Mouse (Mus musculus) CH12.LX (cell line): ENCODE measurements at regions not wholly inside any gene's neighbourhood (a gene's known extent, or its start where the extent isn't known, plus 50 kb on each side); places are given as distances from the start of the nearest gene placed in this dataset.

Experiments used
- DNase-seq: peaks from one replicate; pipeline ENCODE4 v3.0.0-alpha.2; 2013; ENCODE audit errors: extremely low read depth
- H3K27ac ChIP-seq: 2 replicates; pipeline ENCODE4 v1.5.1; 2012; ENCODE audit warnings: low read depth, mild to moderate bottlenecking, control low read depth, moderate library complexity; ENCODE audit not compliant: insufficient read depth
- H3K27me3 ChIP-seq: replicated peaks from 2 replicates; pipeline ENCODE3; 2012; ENCODE audit warnings: inconsistent platforms
- H3K36me3 ChIP-seq, 2 experiments: replicated peaks in 1 of 2; 2 replicates each; pipeline versions ENCODE3 to v1.6.1; 2012; ENCODE audit warnings: inconsistent platforms in 1 of 2, low read length in 1 of 2, mild to moderate bottlenecking in 1 of 2, mixed read lengths in 1 of 2, moderate library complexity in 1 of 2; ENCODE audit not compliant: control insufficient read depth in 1 of 2, insufficient read depth in 1 of 2
- H3K4me1 ChIP-seq, 2 experiments: 2 replicates each; pipeline ENCODE4 v1.6.1; 2012; ENCODE audit warnings: inconsistent platforms in 1 of 2, moderate library complexity in 1 of 2; ENCODE audit not compliant: insufficient read depth in 2 of 2, control insufficient read depth in 1 of 2
- H3K4me2 ChIP-seq: 2 replicates; pipeline ENCODE4 v1.6.1; 2012; ENCODE audit warnings: low read depth, mild to moderate bottlenecking, control low read depth; ENCODE audit not compliant: poor library complexity, insufficient read depth, severe bottlenecking
- H3K4me3 ChIP-seq, 3 experiments: fragments of 150-350 bp in 1 of 3; sonication (generic) in 1 of 3; replicated peaks in 1 of 3; 2 replicates each; pipeline versions ENCODE3 to v1.5.1; 2011 to 2012; ENCODE audit warnings: low read depth in 2 of 3, low read length in 2 of 3, mild to moderate bottlenecking in 2 of 3, moderate library complexity in 2 of 3, control low read depth in 1 of 3, improper control_type of control experiment in 1 of 3, inconsistent platforms in 1 of 3, mixed read lengths in 1 of 3; ENCODE audit not compliant: poor library complexity in 1 of 3
- H3K79me2 ChIP-seq: replicated peaks from 2 replicates; pipeline ENCODE4 v1.6.1; 2012; ENCODE audit warnings: mild to moderate bottlenecking, moderate library complexity; ENCODE audit not compliant: control insufficient read depth, poor library complexity, insufficient read depth, severe bottlenecking; ENCODE audit errors: extremely low read depth
- H3K9ac ChIP-seq: 2 replicates; pipeline ENCODE4 v1.6.1; 2012; ENCODE audit warnings: low read depth, mild to moderate bottlenecking, control low read depth, moderate library complexity; ENCODE audit not compliant: insufficient read depth
- H3K9me3 ChIP-seq: replicated peaks from 2 replicates; pipeline ENCODE3; 2012; ENCODE audit warnings: low read length, inconsistent platforms, mixed read lengths
- CHD1 ChIP-seq: IDR thresholded peaks from 2 replicates; pipeline ENCODE4 v1.6.1; 2012; ENCODE audit warnings: low read depth, low read length, improper control_type of control experiment, inconsistent platforms
- CHD2 ChIP-seq: IDR thresholded peaks from 2 replicates; pipeline ENCODE4 v1.6.1; 2011; ENCODE audit warnings: low read length, improper control_type of control experiment
- CTCF ChIP-seq, 2 experiments: IDR thresholded peaks in 1 of 2; conservative IDR thresholded peaks in 1 of 2; 2 replicates each; pipeline ENCODE4 v1.5.1; 2011 to 2012; ENCODE audit warnings: low read depth in 2 of 2, low read length in 2 of 2, improper control_type of control experiment in 1 of 2, inconsistent platforms in 1 of 2, mild to moderate bottlenecking in 1 of 2, moderate library complexity in 1 of 2
- E2F4 ChIP-seq: IDR thresholded peaks from 2 replicates; pipeline ENCODE4 v1.6.1; 2011; ENCODE audit warnings: low read depth, low read length, improper control_type of control experiment; ENCODE audit not compliant: insufficient replicate concordance
- ELF1 ChIP-seq: IDR thresholded peaks from 2 replicates; pipeline ENCODE4 v1.6.1; 2014; ENCODE audit warnings: low read depth, mild to moderate bottlenecking, inconsistent platforms, low read length, improper control_type of control experiment
- EP300 ChIP-seq: IDR thresholded peaks from 2 replicates; pipeline ENCODE4 v1.6.1; 2011; ENCODE audit warnings: low read length, improper control_type of control experiment
- ETS1 ChIP-seq: conservative IDR thresholded peaks from 2 replicates; pipeline ENCODE4 v1.6.1; 2012; ENCODE audit warnings: low read depth, mild to moderate bottlenecking, inconsistent platforms, low read length, improper control_type of control experiment, moderate library complexity
- JUND ChIP-seq: conservative IDR thresholded peaks from 2 replicates; pipeline ENCODE4 v1.6.1; 2011; ENCODE audit warnings: low read depth, low read length, improper control_type of control experiment
- MAFK ChIP-seq: IDR thresholded peaks from 2 replicates; pipeline ENCODE4 v1.6.1; 2011; ENCODE audit warnings: low read length, improper control_type of control experiment; ENCODE audit not compliant: insufficient replicate concordance
- MAX ChIP-seq: IDR thresholded peaks from 2 replicates; pipeline ENCODE4 v1.6.1; 2011; ENCODE audit warnings: low read length, improper control_type of control experiment
- MEF2A ChIP-seq: IDR thresholded peaks from 2 replicates; pipeline ENCODE4 v1.6.1; 2014; ENCODE audit warnings: low read depth, mild to moderate bottlenecking, inconsistent platforms, low read length, improper control_type of control experiment, borderline replicate concordance
- NELFE ChIP-seq: IDR thresholded peaks from 2 replicates; pipeline ENCODE4 v1.6.1; 2011; ENCODE audit warnings: low read depth, low read length, improper control_type of control experiment
- NRF1 ChIP-seq: IDR thresholded peaks from 2 replicates; pipeline ENCODE4 v1.6.1; 2014; ENCODE audit warnings: low read depth, mild to moderate bottlenecking, inconsistent platforms, low read length, improper control_type of control experiment, moderate library complexity
- PAX5 ChIP-seq: IDR thresholded peaks from 2 replicates; pipeline ENCODE4 v1.6.1; 2012; ENCODE audit warnings: low read length, inconsistent platforms, mixed read lengths
- POLR2A ChIP-seq: IDR thresholded peaks from 2 replicates; pipeline ENCODE4 v1.6.1; 2011; ENCODE audit warnings: low read depth, mild to moderate bottlenecking, improper control_type of control experiment, low read length
- POLR2AphosphoS2 ChIP-seq: IDR thresholded peaks from 2 replicates; pipeline ENCODE4 v1.6.1; 2011; ENCODE audit warnings: low read depth, low read length, improper control_type of control experiment
- RAD21 ChIP-seq: IDR thresholded peaks from 2 replicates; pipeline ENCODE4 v1.6.1; 2011; ENCODE audit warnings: low read depth, mild to moderate bottlenecking, low read length, improper control_type of control experiment, moderate library complexity
- RCOR1 ChIP-seq: conservative IDR thresholded peaks from 2 replicates; pipeline ENCODE4 v1.6.1; 2012; ENCODE audit warnings: low read depth, mild to moderate bottlenecking, inconsistent platforms, low read length, improper control_type of control experiment
- SIN3A ChIP-seq: IDR thresholded peaks from 2 replicates; pipeline ENCODE4 v1.6.1; 2012; ENCODE audit warnings: low read length, improper control_type of control experiment, inconsistent platforms
- UBTF ChIP-seq: IDR thresholded peaks from 2 replicates; pipeline ENCODE4 v1.6.1; 2012; ENCODE audit warnings: low read depth, mild to moderate bottlenecking, inconsistent platforms, low read length, improper control_type of control experiment, moderate library complexity
- ZC3H11A ChIP-seq: IDR thresholded peaks from 2 replicates; pipeline ENCODE4 v1.6.1; 2012; ENCODE audit warnings: low read depth, mild to moderate bottlenecking, inconsistent platforms, low read length, improper control_type of control experiment
- ZKSCAN1 ChIP-seq: IDR thresholded peaks from 2 replicates; pipeline ENCODE4 v1.6.1; 2012; ENCODE audit warnings: low read depth, inconsistent platforms, low read length, improper control_type of control experiment, borderline replicate concordance
- ZNF384 ChIP-seq: IDR thresholded peaks from 2 replicates; pipeline ENCODE4 v1.6.1; 2012; ENCODE audit warnings: low read depth, low read length, improper control_type of control experiment, inconsistent platforms
- dilution Hi-C: fragments of 300-500 bp; cut with MboI; formaldehyde crosslinking; loops from 2 replicates; pipeline ENCODE4 v1.14.3; 2020; ENCODE audit warnings: low sequenced_read_pairs; ENCODE audit not compliant: extremely low pct_unique_long_range_greater_than_20kb, extremely low pct_ligation_motif_present
- in situ Hi-C: fragments of 300-500 bp; cut with MboI; formaldehyde crosslinking; loops from 3 replicates; pipeline ENCODE4 v1.14.3; 2019; ENCODE audit warnings: low sequenced_read_pairs, low pct_ligation_motif_present, low pct_unique_long_range_greater_than_20kb, mixed read lengths

DNA sequence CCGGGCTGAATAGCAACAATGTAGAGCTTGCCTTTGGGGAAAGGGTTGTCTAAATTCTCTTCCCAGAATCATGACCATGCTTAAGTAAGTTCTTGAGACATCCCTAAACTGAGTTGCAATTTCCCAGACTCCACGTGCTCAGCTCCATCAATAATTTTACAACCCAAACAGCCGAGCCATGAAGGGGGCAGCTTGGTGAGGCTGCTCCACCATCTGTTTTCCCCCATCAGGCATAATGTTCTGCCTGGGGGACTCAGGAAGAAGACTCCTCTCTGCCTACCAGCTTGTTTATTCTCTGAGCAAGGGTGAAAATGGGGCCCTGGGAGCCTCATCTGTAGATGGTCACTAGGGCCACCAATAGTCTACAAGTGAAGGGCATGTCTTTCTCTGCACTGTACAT, 72.5 kb upstream of the Gpr139 start:
- no peaks in the 10 kb centered on the region for H3K9me3 ChIP-seq
- peaks cover 82% of the 10 kb centered on the region for H3K27me3 ChIP-seq
- H3K27ac ChIP-seq = no peak overlapping the region
- no peak overlapping the region for H3K9ac ChIP-seq
- in situ Hi-C loops = no loop called here
- no peaks in the 10 kb centered on the region for H3K36me3 ChIP-seq
- H3K4me3 ChIP-seq = no peak overlapping the region
- H3K4me1 ChIP-seq = no peaks in the 10 kb centered on the region
- dilution Hi-C loops = no loop called here
- H3K79me2 ChIP-seq = no peaks in the 10 kb centered on the region
- no peak overlapping the region for H3K4me2 ChIP-seq
- TF ChIP-seq RCOR1 (no peak), MAX (no peak), MAFK (no peak), E2F4 (no peak), POLR2A (no peak), POLR2AphosphoS2 (no peak)
- DNase-seq = no peak

DNA sequence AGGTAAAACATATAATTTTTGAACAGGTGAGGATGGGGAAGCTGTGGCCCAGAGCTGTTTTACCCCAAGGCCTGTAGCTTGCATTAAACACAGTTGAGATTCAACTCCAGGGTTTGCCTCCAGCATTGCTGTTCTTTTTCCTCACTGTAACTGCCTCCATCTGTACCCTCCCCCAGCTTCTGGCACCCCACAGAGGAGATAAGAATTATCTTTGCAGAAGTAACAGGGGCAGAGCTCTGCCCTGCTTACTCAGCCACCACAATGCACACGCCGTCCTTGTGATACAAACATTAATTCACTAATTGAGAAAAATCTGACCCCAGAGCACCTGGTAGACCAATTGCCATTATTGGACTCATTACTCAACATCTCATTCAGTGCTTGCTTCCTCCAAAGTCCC, 68.3 kb upstream of the Gpr139 start:
- Histone ChIP-seq H3K4me2 (no peak overlapping the region), H3K36me3 (no peaks in the 10 kb centered on the region), H3K9me3 (no peaks in the 10 kb centered on the region), H3K4me3 (no peak overlapping the region), H3K4me1 (no peaks in the 10 kb centered on the region), H3K79me2 (no peaks in the 10 kb centered on the region), H3K9ac (no peak overlapping the region), H3K27me3 (peaks cover 86% of the 10 kb centered on the region), H3K27ac (no peak overlapping the region)
- TF ChIP-seq JUND = no peak
- TF ChIP-seq NELFE = no peak
- TF ChIP-seq POLR2A = no peak
- no peak for TF ChIP-seq ETS1
- TF ChIP-seq ELF1 = no peak
- no peak for TF ChIP-seq CTCF (conservative IDR thresholded peaks at IDR 0.05 in 1 of 2, IDR thresholded peaks at IDR 0.05 in 1 of 2; ENCODE audit: low read depth in 2 of 2, low read length in 2 of 2)
- no peak for TF ChIP-seq CHD1
- no peak for TF ChIP-seq ZNF384
- TF ChIP-seq RCOR1 = no peak
- no peak for TF ChIP-seq MEF2A
- TF ChIP-seq UBTF = no peak
- TF ChIP-seq E2F4 = no peak
- no peak for TF ChIP-seq ZKSCAN1
- no peak for TF ChIP-seq NRF1
- TF ChIP-seq RAD21 = no peak
- no peak for TF ChIP-seq CHD2
- no peak for TF ChIP-seq ZC3H11A
- TF ChIP-seq PAX5 = no peak
- no peak for TF ChIP-seq SIN3A
- TF ChIP-seq EP300 = no peak
- no peak for DNase-seq
- dilution Hi-C loops (no loop called here), in situ Hi-C loops (no loop called here)
